Mouse (Mus musculus) heart, embryonic 16.5 days (tissue): Measurements from ENCODE around the gene Zrsr1. TPM values are rescaled to one million over a fixed set of nuclear protein-coding genes. Genes with fewer than 3 reads are reported as not detected.

Source experiments
- ATAC-seq: fragments of 200-750 bp; cut with Nextera tagmentation; replicated peaks from 2 replicates; pipeline ENCODE4 v1.8.0; 2017; ENCODE audit warnings: moderate number of reproducible peaks; ENCODE audit not compliant: insufficient read depth, low FRiP score; ENCODE audit errors: extremely low read depth
- H3K27ac ChIP-seq: fragments of 300-500 bp; sonication (generic); 2 replicates; pipeline ENCODE4 v1.5.1; 2014; ENCODE audit warnings: mild to moderate bottlenecking, low read length, control low read depth, moderate library complexity
- H3K27me3 ChIP-seq: fragments of 300-500 bp; sonication (generic); 2 replicates; pipeline ENCODE4 v1.6.1; 2014; ENCODE audit warnings: low read length, mixed read lengths; ENCODE audit not compliant: control insufficient read depth, insufficient read depth
- H3K36me3 ChIP-seq: fragments of 300-500 bp; sonication (generic); 2 replicates; pipeline ENCODE4 v1.6.1; 2014; ENCODE audit not compliant: control insufficient read depth, insufficient read depth
- H3K4me1 ChIP-seq: fragments of 300-500 bp; sonication (generic); 2 replicates; pipeline ENCODE4 v1.6.1; 2014; ENCODE audit warnings: low read length, mixed read lengths; ENCODE audit not compliant: control insufficient read depth, insufficient read depth
- H3K4me2 ChIP-seq: fragments of 300-500 bp; sonication (generic); 2 replicates; pipeline ENCODE4 v1.6.1; 2014; ENCODE audit warnings: low read depth, mild to moderate bottlenecking, control low read depth, low read length
- H3K4me3 ChIP-seq: fragments of 300-500 bp; sonication (generic); 2 replicates; pipeline ENCODE4 v1.5.1; 2014; ENCODE audit warnings: mild to moderate bottlenecking, control low read depth, low read length
- H3K9ac ChIP-seq: fragments of 300-500 bp; sonication (generic); 2 replicates; pipeline ENCODE4 v1.6.1; 2014; ENCODE audit warnings: low read length, control low read depth
- H3K9me3 ChIP-seq: fragments of 300-500 bp; sonication (generic); replicated peaks from 2 replicates; pipeline ENCODE4 v1.6.1; 2016; ENCODE audit warnings: low read length; ENCODE audit not compliant: control insufficient read depth
- WGBS: fragments of 180-500 bp; shearing (Covaris S2); extraction: QIAGEN DNeasy Blood & Tissue Kit; methylation state at CpG from one replicate; pipeline ENCODE4 v1.1.7; 2014; 5-methylcytosine and 5-hydroxymethylcytosine counted together
- polyA plus RNA-seq: library from polyadenylated mRNA; unstranded; fragments of >200 nt; fragmentation: Nextera tagmentation; extraction: Ambion mirVana; gene quantifications from 2 replicates; pipeline ENCODE4 v1.2.1, GENCODE M21; 2015

The Zrsr1 gene
- polyA plus RNA-seq, 1 experiment from 2014 or later = 1.8 TPM

DNA sequence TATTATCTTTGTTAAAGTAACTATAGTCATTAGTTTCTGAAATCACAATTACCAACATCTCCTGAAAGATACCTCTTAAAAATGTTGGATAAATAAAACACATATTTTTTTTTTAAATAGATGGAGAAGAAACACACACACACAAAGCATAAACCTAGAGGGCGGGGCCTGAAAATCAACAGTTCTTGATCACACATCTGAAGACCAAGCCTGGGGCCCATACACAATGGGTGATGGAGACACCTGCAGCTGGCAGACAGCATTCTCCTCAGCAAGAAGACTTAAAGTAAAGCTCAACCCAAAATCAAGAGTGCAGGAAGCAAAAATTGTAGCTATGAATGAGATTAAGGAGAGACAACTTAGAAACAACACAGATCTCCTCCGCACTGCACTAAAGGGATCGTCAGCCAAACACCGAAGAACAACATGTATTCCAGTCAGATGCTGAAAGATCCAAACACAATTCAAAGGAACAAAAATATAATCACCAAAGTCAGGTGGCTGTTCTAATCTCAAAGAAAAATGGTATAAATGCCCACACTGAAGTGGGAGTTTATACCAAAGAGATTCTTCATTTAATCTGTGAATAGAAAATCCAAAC lies 34.0 kb upstream of the Zrsr1 start:
- no peaks in the 10 kb centered on the region for H3K27me3 ChIP-seq
- WGBS = 92% methylated on average over 4 of the region's 4 CpGs
- ATAC-seq = no peak

DNA sequence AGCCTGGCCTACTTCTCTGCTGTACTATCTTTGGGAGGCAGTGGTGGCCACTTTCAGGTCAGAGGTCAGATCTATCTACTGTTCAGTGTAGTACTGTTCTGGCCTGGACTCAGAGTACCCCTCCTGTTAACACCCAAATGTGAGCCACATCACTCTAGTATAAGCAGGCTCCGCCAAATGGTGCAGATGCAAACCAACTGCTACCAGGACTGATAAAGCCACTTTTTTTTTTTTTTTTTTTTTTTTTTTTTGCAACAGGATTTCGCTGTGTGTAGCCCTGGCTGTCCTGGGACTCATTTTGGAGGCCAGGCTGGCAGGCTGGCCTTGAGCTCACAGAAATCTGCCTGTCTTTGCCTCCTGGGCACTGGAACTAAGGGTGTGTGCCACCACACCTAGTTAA lies 32.8 kb upstream of the Zrsr1 start:
- no peak overlapping the region for H3K4me3 ChIP-seq
- ATAC-seq = no peak
- no peak overlapping the region for H3K27ac ChIP-seq
- no peaks in the 10 kb centered on the region for H3K27me3 ChIP-seq
- H3K4me2 ChIP-seq = no peak overlapping the region
- no peak overlapping the region for H3K9ac ChIP-seq
- H3K36me3 ChIP-seq = no peaks in the 10 kb centered on the region; the same call in 1 of the 2 replicates
- H3K4me1 ChIP-seq = no peaks in the 10 kb centered on the region
- no peaks in the 10 kb centered on the region for H3K9me3 ChIP-seq
- WGBS = 61% methylated on average over 2 of the region's 2 CpGs

More for the DNA sequence above, 34.0 kb upstream of the Zrsr1 start:
- H3K4me2 ChIP-seq = no peak overlapping the region
- H3K9ac ChIP-seq = no peak overlapping the region
- H3K9me3 ChIP-seq = no peaks in the 10 kb centered on the region
- no peaks in the 10 kb centered on the region for H3K4me1 ChIP-seq
- no peaks in the 10 kb centered on the region; the same call in 1 of the 2 replicates for H3K36me3 ChIP-seq
- no peak overlapping the region for H3K4me3 ChIP-seq
- no peak overlapping the region for H3K27ac ChIP-seq

DNA sequence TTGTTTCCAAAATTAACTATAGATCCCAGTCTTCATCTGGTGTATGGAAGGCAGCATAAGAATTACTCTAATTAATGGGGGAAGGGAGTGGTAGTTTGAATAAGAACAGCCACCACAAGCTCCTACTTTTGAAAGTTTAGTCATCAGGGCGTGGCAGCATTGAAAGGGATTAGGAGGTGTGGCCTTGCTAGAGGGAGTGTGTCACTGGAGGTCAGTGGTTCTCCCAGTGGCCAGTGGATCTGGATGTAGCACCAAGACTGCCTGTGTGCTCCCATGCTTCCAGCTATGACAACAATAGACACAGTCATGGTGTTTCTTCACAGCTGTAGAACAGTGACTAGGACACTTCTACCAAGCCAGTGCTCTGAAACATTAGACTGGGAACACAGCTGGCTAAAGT lies 22.7 kb upstream of the Zrsr1 start:
- Histone ChIP-seq H3K4me2 (no peak overlapping the region), H3K9ac (no peak overlapping the region), H3K4me1 (no peaks in the 10 kb centered on the region), H3K9me3 (no peaks in the 10 kb centered on the region), H3K36me3 (no peaks in the 10 kb centered on the region), H3K27me3 (no peaks in the 10 kb centered on the region), H3K27ac (no peak overlapping the region), H3K4me3 (no peak overlapping the region)
- ATAC-seq = no peak
- WGBS = 87% methylated on average over 1 of the region's 1 CpGs

DNA sequence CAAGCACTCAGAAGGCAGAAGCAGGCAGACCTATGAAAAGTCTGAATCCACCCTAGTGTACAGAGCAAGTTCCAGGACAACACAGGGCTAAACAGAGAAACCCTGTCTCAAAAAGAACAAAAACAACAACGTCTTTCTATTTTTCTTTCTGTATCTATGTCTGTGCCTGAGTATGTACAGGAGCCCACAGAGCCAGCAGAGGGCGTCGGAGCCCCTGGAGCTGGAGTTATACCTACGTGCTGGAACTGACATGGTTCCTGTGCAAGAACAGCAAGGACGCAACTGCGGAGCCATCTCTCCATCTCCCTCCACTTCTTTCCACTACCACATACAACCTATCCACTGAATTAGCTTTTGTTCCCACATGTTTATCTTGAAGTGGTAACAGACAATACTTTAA lies 21.7 kb upstream of the Zrsr1 start:
- Histone ChIP-seq H3K27ac (no peak overlapping the region), H3K9me3 (no peaks in the 10 kb centered on the region), H3K36me3 (no peaks in the 10 kb centered on the region), H3K4me1 (no peaks in the 10 kb centered on the region), H3K9ac (no peak overlapping the region), H3K27me3 (no peaks in the 10 kb centered on the region), H3K4me3 (no peak overlapping the region), H3K4me2 (no peak overlapping the region)
- no peak for ATAC-seq
- WGBS = 87% methylated on average over 6 of the region's 6 CpGs

DNA sequence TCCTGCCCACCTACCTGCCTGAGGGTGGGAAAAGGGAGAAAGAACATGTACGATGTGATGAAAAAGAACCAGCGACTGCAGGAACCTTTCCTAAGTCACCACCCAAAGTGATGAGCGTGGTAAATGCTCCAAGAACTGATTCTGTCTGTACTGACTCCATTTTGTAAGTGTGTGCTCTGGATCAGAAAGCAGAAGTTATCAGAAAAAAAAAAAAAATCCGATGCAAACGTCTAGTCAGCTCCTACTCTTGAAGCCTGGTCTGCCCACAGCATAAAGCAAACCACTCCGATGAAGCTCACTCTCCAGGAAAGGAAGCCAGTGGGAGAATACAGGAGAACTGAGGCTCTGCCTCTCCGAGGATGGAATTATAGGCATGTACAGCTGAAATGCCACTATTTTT lies 19.1 kb upstream of the Zrsr1 start:
- no peaks in the 10 kb centered on the region for H3K4me1 ChIP-seq
- no peak overlapping the region for H3K4me3 ChIP-seq
- WGBS = 86% methylated on average over 7 of the region's 7 CpGs
- H3K4me2 ChIP-seq = no peak overlapping the region
- no peaks in the 10 kb centered on the region for H3K27me3 ChIP-seq
- ATAC-seq = no peak
- no peaks in the 10 kb centered on the region for H3K9me3 ChIP-seq
- H3K9ac ChIP-seq = no peak overlapping the region
- no peak overlapping the region for H3K27ac ChIP-seq
- 0 out of 2 replicates have a peak, but pooled peaks cover 4% of the 10 kb centered on the region for H3K36me3 ChIP-seq

DNA sequence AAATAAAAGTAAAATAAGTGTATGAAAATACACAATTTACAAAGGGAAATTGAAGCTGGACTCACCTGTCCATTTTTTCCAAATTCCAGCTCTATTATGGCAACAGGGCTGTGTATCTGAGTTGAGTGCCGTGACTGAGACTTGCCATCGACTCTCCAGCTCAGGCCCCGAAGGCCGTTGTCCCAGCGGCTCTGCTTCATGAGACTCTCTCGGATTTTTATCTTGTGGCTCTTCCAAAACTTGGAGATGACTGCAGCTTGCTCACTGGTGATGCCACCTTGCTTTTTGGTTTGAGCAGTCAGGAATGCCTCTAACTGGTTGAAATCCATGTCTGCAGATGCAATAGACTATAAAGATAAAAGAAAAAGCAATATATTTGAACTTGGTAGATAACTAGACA lies 15.5 kb upstream of the Zrsr1 start:
- 0 out of 2 replicates have a peak, but pooled peaks cover 4% of the 10 kb centered on the region for H3K36me3 ChIP-seq
- no peaks in the 10 kb centered on the region for H3K9me3 ChIP-seq
- ATAC-seq = no peak
- 91% methylated on average over 6 of the region's 6 CpGs for WGBS
- H3K4me2 ChIP-seq = no peak overlapping the region
- H3K9ac ChIP-seq = no peak overlapping the region
- H3K27me3 ChIP-seq = no peaks in the 10 kb centered on the region
- no peaks in the 10 kb centered on the region for H3K4me1 ChIP-seq
- H3K4me3 ChIP-seq = no peak overlapping the region
- no peak overlapping the region for H3K27ac ChIP-seq

DNA sequence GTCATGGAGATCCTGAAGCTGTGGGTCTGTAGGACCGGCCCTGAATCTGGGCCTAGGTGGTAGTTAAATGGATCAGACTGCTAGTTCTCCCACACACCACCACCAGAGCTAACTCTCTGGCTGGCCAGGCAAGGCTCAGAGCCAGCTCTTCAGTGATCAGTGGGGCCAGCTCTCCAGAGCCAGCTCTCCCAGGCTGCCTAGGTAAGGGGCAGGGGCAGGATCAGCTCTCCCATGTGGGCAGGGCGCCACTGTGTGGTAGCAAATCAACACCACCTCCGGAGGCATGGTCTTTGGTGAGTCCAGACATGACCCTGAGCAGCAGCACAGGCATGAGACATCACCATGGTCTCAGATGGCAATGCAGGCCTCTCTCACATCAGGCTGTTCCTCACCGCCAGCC lies 15.0 kb upstream of the Zrsr1 start:
- Histone ChIP-seq H3K27ac (no peak overlapping the region), H3K9me3 (no peaks in the 10 kb centered on the region), H3K9ac (no peak overlapping the region), H3K4me2 (no peak overlapping the region), H3K27me3 (no peaks in the 10 kb centered on the region), H3K4me3 (no peak overlapping the region), H3K4me1 (no peaks in the 10 kb centered on the region), H3K36me3 (0 out of 2 replicates have a peak, but pooled peaks cover 4% of the 10 kb centered on the region)
- ATAC-seq = peak; percentile 75
- WGBS = 67% methylated on average over 4 of the region's 4 CpGs

DNA sequence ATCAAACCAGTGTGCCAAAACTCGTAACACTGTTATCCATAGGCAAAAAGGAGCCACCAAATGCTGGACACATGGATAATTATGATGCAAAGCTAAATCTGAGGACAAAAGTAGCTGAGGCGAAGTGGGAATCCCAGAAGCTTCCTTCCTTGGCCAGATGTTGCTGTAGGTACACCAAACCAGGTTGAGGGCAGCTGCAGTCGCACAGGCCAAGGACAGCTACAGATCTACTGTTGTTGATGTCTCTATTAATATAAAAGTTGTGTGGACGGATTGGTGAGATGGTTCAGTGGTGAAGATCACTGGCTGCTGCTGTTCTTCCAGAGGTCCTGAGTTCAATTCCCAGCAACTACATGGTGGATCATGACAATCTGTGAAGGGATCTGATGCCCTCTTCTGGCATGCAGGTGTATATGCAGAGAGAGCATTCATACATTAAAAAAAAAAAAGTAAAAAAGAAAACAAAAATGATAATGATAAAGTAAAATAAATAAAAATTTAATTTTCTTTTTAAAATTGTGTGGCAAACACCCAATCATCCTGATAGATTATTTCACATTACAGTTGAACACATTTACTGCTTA lies 13.9 kb upstream of the Zrsr1 start:
- H3K4me1 ChIP-seq = no peaks in the 10 kb centered on the region
- 0 out of 2 replicates have a peak, but pooled peaks cover 4% of the 10 kb centered on the region for H3K36me3 ChIP-seq
- H3K9me3 ChIP-seq = no peaks in the 10 kb centered on the region
- no peak overlapping the region for H3K9ac ChIP-seq
- no peak overlapping the region for H3K4me2 ChIP-seq
- no peak overlapping the region for H3K27ac ChIP-seq
- 95% methylated on average over 4 of the region's 4 CpGs for WGBS
- no peak overlapping the region for H3K4me3 ChIP-seq
- no peaks in the 10 kb centered on the region for H3K27me3 ChIP-seq
- no peak for ATAC-seq

DNA sequence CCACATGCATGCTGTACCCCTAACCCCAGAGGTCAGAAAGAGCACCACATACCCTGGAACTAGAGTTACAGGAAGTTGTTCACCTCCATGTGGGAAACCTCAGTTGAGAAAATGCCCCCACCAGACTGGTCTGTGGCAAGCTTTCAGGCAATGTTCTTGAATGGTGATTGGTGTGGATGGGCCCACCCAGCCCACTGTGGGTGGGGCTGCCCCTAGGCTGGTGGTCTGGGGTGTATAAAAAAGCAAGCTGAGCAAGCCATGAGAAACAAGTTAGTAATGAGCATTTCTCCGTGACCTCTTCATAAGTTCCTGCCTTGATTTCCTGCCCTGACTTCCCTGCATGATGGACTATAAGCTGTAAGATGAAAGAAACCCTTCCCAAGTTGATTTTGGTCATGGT lies 9.7 kb upstream of the Zrsr1 start:
- 88% methylated on average over 1 of the region's 1 CpGs for WGBS
- peaks cover 3% of the 10 kb centered on the region; the same call in 1 of the 2 replicates for H3K9me3 ChIP-seq
- H3K27me3 ChIP-seq = no peaks in the 10 kb centered on the region
- ATAC-seq = no peak
- H3K4me1 ChIP-seq = no peaks in the 10 kb centered on the region
- H3K4me2 ChIP-seq = no peak overlapping the region
- no peaks in the 10 kb centered on the region for H3K36me3 ChIP-seq
- H3K27ac ChIP-seq = no peak overlapping the region
- no peak overlapping the region for H3K4me3 ChIP-seq
- H3K9ac ChIP-seq = no peak overlapping the region
